Mouse (Mus musculus) ovary, postnatal 36 days (tissue): ENCODE data around the gene Dnajc6.

ENCODE experiments used
- DNase-seq: peaks from one replicate; pipeline ENCODE4 v3.0.0; 2022; ENCODE audit warnings: low spot score, mixed read lengths

The Dnajc6 gene

GRCm38 (mm10) chr4:101642708-101643107 lies 146.3 kb downstream of the Dnajc6 start:
- DNase-seq, result no peak

- DNase-seq, result no peak
These were observed 146.8 kb downstream of the Dnajc6 start for GRCm38 (mm10) chr4:101643216-101643615.

- no peak for DNase-seq
These were observed 150.4 kb downstream of the Dnajc6 start for GRCm38 (mm10) chr4:101646857-101647195.

GRCm38 (mm10) chr4:101647196-101647905 lies 150.9 kb downstream of the Dnajc6 start, which contains the start of gene Leprot:
Gene Leprot, plus strand, starts transcription at chr4:101647718.
- peak; percentile 99 for DNase-seq

GRCm38 (mm10) chr4:101647976-101648642 lies 151.7 kb downstream of the Dnajc6 start:
- no peak for DNase-seq

GRCm38 (mm10) chr4:101648745-101649144 lies 152.3 kb downstream of the Dnajc6 start:
- DNase-seq, result no peak

GRCm38 (mm10) chr4:101650961-101651360 lies 154.5 kb downstream of the Dnajc6 start:
- DNase-seq, result no peak

- DNase-seq, result no peak
These were observed 157.8 kb downstream of the Dnajc6 start for GRCm38 (mm10) chr4:101654256-101654655.

GRCm38 (mm10) chr4:101654788-101655414 lies 158.5 kb downstream of the Dnajc6 start:
- DNase-seq, result no peak

GRCm38 (mm10) chr4:101655415-101655790 lies 159.0 kb downstream of the Dnajc6 start:
- DNase-seq, result no peak

- DNase-seq, result no peak
These were observed 159.6 kb downstream of the Dnajc6 start for GRCm38 (mm10) chr4:101656056-101656455.

GRCm38 (mm10) chr4:101656956-101657570 lies 160.6 kb downstream of the Dnajc6 start:
- no peak for DNase-seq

- peak; percentile 25 for DNase-seq
These were observed 167.8 kb downstream of the Dnajc6 start for GRCm38 (mm10) chr4:101664160-101664750.

GRCm38 (mm10) chr4:101664766-101665165 lies 168.3 kb downstream of the Dnajc6 start:
- DNase-seq, result no peak

- DNase-seq, result no peak
These were observed 172.7 kb downstream of the Dnajc6 start for GRCm38 (mm10) chr4:101669161-101669560.

GRCm38 (mm10) chr4:101669811-101670210 lies 173.4 kb downstream of the Dnajc6 start:
- DNase-seq, result no peak

GRCm38 (mm10) chr4:101674790-101675189 lies 178.3 kb downstream of the Dnajc6 start:
- no peak for DNase-seq

- peak; percentile 15 for DNase-seq
These were observed 179.3 kb downstream of the Dnajc6 start for GRCm38 (mm10) chr4:101675726-101676125.

- no peak for DNase-seq
These were observed 186.2 kb downstream of the Dnajc6 start for GRCm38 (mm10) chr4:101682620-101683019.

GRCm38 (mm10) chr4:101683086-101683485 lies 186.6 kb downstream of the Dnajc6 start:
- no peak for DNase-seq

- DNase-seq, result no peak
These were observed 188.4 kb downstream of the Dnajc6 start for GRCm38 (mm10) chr4:101684821-101685220.

- DNase-seq, result no peak
These were observed 189.9 kb downstream of the Dnajc6 start for GRCm38 (mm10) chr4:101686227-101686810.
